Mouse (Mus musculus): Measurements from ENCODE around the gene Isg15. TPM values are rescaled to one million over a fixed set of nuclear protein-coding genes. Genes with fewer than 3 reads are reported as not detected.

Isg15 gene
- polyA plus RNA-seq (2017; shearing (Covaris generic)): 195 TPM

DNA sequence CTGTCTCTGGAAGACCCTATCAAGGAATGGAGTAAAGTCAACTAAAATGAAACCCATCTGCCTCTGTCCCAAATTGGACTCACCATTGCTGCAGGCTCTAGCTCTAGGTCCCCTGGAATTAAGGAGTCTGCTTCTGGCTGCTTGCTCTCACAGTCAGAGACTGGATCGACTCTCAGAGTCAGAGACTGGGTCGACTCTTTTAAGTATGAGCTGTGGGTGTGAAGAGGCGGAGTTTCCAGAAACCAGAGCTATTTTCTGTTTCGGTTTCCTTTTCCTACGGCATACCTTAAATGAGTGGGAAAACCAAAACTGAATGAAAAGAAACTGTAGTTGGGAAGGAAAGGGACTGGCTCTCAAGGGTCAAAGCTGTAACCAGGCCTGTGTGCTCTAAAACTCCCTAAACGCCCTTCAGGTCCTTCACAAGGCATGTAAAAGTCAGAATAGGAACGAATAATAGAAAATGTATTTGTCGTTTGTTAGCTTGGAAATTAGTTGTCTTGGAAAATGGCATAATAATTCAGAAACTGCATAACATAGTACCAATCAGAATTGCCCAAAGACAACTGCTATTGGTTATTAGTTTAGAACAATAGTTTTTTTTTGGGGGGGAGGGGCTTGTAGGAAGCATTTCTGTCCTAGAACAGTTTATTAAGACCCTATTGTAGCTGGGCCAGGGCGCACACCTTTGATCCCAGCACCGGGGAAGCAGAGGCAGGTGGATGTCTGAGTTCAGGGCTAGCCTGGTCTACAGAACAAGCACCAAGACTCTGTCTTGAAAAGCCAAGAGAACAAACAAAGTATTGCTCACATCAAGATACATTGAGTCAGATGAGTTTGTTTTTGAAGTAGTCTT lies at the start of gene Isg15:
Gene Isg15, minus strand, starts transcription at position 196 of the 853 bp plus-strand sequence.

DNA sequence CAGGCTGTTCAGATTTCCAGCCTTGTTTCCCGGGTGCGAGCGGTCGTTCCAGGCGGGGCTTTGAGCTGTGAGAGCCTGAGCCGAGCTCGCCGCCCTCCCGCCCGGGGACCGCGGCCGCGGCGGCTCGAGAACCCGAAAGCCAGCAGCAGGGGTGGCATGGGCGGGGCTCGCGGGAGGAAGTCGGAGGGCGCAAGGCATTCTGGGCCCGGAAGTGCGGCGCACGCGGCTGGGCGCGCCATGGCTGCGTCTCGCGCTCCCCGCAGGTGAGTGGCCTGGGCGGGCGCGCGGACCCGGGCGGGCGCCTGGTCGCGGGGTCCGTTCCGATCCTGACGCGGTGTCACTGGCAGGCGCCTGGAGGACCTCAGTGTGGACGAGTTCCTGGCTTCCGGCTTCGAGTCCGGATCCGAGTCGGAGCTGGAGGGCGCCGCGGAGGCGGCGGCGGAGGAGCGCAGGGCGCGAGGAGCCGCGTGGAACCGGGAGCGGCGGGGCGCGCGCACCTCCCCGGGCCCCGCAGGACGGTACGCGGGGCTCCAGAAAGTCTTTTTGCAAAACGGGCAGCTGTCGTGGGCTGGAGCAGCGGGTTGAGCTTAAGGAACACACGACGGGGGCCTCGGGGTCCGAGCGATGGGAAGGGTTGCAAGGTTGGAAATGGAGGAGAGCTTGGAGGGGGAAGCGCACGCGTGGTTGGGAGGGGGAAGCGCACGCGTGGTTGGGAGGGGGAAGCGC lies 35.4 kb upstream of the Isg15 start, which contains the start of gene Noc2l:
Gene Noc2l, plus strand, starts transcription at position 203 of the 726 bp plus-strand sequence.

DNA sequence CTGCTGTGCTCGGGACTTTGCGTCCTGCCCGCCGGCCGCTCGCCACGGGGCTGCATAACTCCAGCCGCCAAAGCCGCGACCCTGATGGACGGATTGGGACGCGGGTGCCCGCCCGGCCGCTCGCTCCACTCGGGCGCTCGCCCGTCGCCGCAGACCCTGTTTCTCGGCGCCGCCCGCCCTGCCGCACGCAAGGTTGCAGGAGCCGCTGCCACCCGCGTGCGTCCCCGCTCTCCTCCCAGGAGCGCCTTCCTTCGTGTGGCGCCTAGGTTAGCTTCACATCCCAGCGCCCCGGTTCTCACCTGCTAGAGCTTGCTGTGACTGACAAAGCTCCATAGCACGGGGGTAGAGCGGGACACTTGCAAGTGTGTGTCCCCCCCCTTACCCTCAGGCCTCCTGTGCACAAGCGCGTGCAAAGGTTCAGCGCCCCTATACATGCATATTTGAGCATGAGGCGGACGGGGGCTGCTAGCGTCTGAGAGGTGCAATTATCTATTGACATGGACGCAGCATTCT lies 34.1 kb upstream of the Isg15 start, which contains the start of gene Plekhn1:
Gene Plekhn1, minus strand, starts transcription at position 157 of the 513 bp plus-strand sequence.

DNA sequence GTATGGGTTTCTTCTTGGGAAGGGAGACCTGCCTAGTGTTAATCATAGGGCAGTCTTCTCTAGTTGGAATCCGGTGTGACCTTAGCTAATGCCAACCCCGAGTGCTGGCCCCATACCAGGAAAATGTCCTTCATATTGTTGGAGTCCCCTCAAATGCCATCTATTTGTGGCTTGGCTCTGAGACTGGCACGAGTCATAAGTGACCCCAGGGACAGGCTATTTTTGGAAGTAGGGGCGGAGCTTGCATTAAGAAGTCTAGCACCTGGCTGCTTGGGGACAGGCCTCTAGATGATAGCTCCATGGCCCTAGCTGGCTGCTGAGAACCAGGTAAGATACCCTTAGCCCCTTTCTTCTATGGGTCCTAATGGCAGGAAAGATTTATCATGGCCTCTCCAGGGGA lies 15.0 kb upstream of the Isg15 start, which contains the start of gene Perm1:
Gene Perm1, plus strand, starts transcription at position 220 of the 400 bp plus-strand sequence.

DNA sequence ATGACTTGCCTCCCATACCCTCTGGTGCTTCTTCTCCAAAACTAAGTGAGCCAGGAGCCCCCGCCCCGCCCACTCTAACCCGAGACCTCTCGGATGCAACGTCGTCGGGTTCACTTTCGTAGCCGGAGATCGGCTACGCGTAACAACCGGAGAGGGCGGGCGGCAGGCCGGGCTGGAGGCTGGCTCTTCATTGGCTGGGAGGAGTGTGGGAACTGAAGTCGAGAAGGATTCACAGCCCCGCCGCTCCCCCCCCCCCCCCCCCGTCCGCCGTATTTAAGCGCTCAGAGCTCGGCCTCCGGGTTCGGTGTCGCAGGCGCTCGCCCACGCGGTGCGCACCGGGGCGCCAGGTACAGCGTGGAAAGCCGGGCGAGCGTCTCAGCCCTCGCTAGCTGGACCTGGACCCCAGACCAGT lies 2.4 kb upstream of the Isg15 start, which contains the start of gene AW011738:
Gene AW011738, plus strand, starts transcription at position 304 of the 412 bp plus-strand sequence.

DNA sequence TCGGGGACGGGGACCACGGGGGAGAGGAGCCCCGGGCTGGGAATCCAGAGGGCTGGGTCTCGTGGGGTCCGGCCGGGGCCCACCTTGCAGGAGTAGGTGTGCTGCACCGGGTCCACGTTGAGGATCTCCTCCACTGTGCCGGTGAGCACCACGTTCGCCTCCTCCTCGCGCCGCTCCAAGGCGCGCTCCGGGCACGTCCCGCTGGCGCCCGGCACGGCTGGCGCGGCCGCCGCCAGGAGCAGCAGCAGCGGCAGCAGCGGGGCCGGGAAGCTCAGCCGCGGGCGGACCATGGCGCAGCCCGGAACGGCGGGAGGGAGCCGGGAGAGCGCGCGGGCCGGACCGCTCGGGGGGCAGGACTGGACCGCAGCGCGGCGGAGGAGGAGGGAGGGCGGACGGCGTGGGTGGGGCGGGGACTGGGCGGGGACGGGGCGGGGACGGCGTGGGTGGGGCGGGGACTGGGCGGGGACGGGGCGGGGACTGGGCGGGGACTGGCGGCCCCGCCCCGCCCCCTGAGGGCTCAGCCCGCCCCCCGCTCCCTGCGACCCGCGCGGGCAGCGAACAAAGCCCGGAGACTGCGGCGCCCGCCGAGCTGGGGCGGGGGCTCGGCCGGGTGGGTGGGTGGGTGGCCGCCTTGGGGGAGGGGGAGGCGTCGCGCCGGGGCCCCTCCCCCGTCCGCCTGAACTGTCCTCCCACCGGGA lies 3.3 kb downstream of the Isg15 start, which contains the start of gene Agrn:
Gene Agrn, minus strand, starts transcription at position 358 of the 698 bp plus-strand sequence.

Other genes starting within 250 kb of the Isg15 start
- 4.2 TPM for gene C1qtnf12, start 238.5 kb downstream of the Isg15 start, polyA plus RNA-seq (2017; shearing (Covaris generic))
- 7.5 TPM for gene B3galt6, start 208.2 kb downstream of the Isg15 start, polyA plus RNA-seq (2017; shearing (Covaris generic))
- gene Sdf4, start 207.9 kb downstream of the Isg15 start, polyA plus RNA-seq (2017; shearing (Covaris generic)): 443 TPM
- 675 TPM for gene Tnfrsf4, start 187.0 kb downstream of the Isg15 start, polyA plus RNA-seq (2017; shearing (Covaris generic))
- gene Tnfrsf18, start 174.7 kb downstream of the Isg15 start, polyA plus RNA-seq (2017; shearing (Covaris generic)): 435 TPM
- 0.27 TPM for gene Ttll10, start 141.4 kb downstream of the Isg15 start, polyA plus RNA-seq (2017; shearing (Covaris generic))
- gene 9430015G10Rik, start 90.8 kb downstream of the Isg15 start, polyA plus RNA-seq (2017; shearing (Covaris generic)): 26.8 TPM
- gene Rnf223, start 70.3 kb downstream of the Isg15 start, polyA plus RNA-seq (2017; shearing (Covaris generic)): not detected
- 3.6 TPM for gene Agrn, start 3.3 kb downstream of the Isg15 start, polyA plus RNA-seq (2017; shearing (Covaris generic))
- gene AW011738, start 2.5 kb upstream of the Isg15 start, polyA plus RNA-seq (2017; shearing (Covaris generic)): 131 TPM
- 1.4 TPM for gene Perm1, start 15.1 kb upstream of the Isg15 start, polyA plus RNA-seq (2017; shearing (Covaris generic))
- gene Plekhn1, start 34.0 kb upstream of the Isg15 start, polyA plus RNA-seq (2017; shearing (Covaris generic)): 35.3 TPM
- 172 TPM for gene Noc2l, start 35.2 kb upstream of the Isg15 start, polyA plus RNA-seq (2017; shearing (Covaris generic))
- 17.0 TPM for gene Samd11, start 54.8 kb upstream of the Isg15 start, polyA plus RNA-seq (2017; shearing (Covaris generic))
- not detected for gene Vmn2r-ps159, start 130.3 kb upstream of the Isg15 start, polyA plus RNA-seq (2017; shearing (Covaris generic))